Mouse (Mus musculus): ENCODE results near the gene Dnajb3. TPM values are rescaled to one million over a fixed set of nuclear protein-coding genes. Genes with fewer than 3 reads are reported as not detected.

Dnajb3 gene
- polyA plus RNA-seq (2015; fragmentation: Nextera tagmentation; extraction: Ambion mirVana) = 13.2 and 13.5 TPM in 2 replicates

DNA sequence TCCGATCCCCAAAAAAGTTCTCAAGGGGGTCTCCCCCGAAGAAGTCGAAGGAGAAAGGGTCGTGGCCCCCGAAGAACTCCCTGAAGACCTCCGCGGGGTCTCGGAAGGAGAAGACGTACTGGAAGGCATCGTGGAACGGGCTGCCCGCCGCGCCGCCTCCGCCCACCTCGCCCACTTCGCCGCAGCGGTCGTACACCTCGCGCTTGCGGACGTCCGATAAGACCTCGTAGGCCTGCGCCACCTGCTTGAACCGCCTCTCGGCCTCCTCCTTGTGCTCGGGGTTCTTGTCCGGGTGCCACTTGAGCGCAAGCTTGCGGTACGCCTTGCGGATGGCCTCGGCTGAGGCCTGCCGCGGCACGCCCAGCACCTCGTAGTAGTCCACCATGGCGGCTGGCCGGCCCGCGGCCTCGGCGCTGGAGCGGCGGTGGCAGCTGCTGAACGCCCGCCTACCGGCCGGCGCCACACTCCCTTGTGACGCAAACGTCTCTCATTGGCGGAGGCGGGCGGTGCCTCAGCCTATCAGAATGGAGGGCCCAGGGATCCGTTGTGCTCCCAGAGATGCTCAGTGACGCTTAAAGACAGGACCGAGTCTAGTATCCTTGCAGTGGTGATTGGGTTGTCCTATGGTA is at the start of gene Dnajb3:
Gene Dnajb3, minus strand, starts transcription at position 489 of the 629 bp plus-strand sequence.
- Histone ChIP-seq H3K4me2 (peak within 1 kb of the TSS; percentile 89), H3K36me3 (replicated peaks) (no peaks in the 10 kb centered on the region), H3K27ac (peak within 1 kb of the TSS; percentile 58; the same call in 1 of the 2 replicates), H3K9ac (peak within 1 kb of the TSS; percentile 73), H3K4me3 (peak within 1 kb of the TSS; percentile 58), H3K9me3 (no peaks in the 10 kb centered on the region; the same call in 1 of the 2 replicates), H3K4me1 (peaks cover 10% of the 10 kb centered on the region), H3K27me3 (replicated peaks) (no peaks in the 10 kb centered on the region)
- ATAC-seq (replicated peaks) = peak; percentile 100
- 6% methylated on average over 62 of the region's 62 CpGs for WGBS

DNA sequence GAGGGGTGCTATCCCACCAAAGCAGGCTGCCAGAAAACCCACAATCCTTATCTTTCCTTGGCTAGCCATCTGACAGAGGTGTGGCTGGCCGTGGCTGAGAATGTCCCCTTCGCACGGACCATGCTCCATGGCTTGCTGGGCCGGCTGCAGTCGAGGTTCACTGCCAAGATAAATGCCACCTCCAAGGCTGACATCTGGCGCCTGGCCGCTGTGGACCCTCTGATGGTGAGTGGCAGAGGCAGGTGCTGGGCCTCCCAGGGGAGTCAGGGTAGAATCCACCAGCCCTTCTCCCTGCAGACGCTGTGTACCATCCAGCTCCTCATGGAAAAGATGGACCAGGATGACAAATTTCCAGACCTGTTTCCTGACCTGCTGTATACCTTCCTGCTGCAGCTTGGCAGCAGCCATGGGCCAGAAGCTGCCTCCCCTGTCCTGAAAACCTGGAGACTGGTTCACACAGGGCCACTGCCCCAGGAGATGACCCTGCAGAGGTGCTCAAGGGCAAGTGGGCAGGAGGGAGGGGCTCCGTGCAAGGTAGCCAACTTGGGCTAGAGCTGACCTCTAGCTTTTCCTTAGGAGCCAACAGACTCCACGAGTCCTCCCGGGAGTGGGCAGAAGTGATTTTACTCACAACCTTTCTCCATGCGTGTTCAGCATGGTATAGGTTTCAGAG is 49.3 kb upstream of the Dnajb3 start:
- WGBS = 88% methylated on average over 12 of the region's 12 CpGs
- Histone ChIP-seq H3K9ac (no peak overlapping the region), H3K27ac (no peak overlapping the region), H3K27me3 (replicated peaks) (no peaks in the 10 kb centered on the region), H3K36me3 (replicated peaks) (no peaks in the 10 kb centered on the region), H3K4me3 (no peak overlapping the region), H3K4me1 (no peaks in the 10 kb centered on the region), H3K9me3 (peaks cover 37% of the 10 kb centered on the region), H3K4me2 (no peak overlapping the region)
- ATAC-seq (replicated peaks) = no peak

- no peaks in the 10 kb centered on the region for H3K4me1 ChIP-seq
- WGBS = 72% methylated on average over 6 of the region's 6 CpGs
Observed at GRCm38 (mm10) chr1:88253540-88253939, 48.0 kb upstream of the Dnajb3 start.

DNA sequence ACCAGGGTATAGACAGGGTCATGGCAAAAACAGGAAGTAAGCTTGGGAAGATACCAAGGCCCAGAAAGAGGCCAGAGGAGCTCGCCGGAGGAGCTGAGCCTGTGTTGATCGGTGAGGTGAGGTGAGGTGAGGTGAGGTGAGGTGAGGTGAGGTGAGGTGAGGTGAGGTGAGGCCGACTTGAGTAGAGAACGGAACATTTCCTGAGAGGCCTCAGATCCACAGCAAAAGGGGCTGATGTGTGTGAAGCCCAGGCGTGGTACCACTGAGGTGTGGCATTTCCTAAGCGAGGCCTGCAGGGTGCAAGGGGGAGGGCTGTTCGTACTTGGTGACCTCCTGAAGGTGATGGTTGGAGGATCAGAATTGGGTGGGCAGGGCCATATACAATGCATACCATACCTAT is 47.5 kb upstream of the Dnajb3 start:
- Histone ChIP-seq H3K27me3 (replicated peaks) (no peaks in the 10 kb centered on the region), H3K4me2 (no peak overlapping the region), H3K36me3 (replicated peaks) (no peaks in the 10 kb centered on the region), H3K27ac (no peak overlapping the region), H3K4me1 (no peaks in the 10 kb centered on the region), H3K4me3 (no peak overlapping the region), H3K9me3 (peaks cover 52% of the 10 kb centered on the region), H3K9ac (no peak overlapping the region)
- ATAC-seq (replicated peaks) = no peak
- WGBS = 75% methylated on average over 8 of the region's 8 CpGs

More at GRCm38 (mm10) chr1:88253540-88253939, 48.0 kb upstream of the Dnajb3 start:
- Histone ChIP-seq H3K4me3 (no peak overlapping the region), H3K9ac (no peak overlapping the region), H3K27ac (no peak overlapping the region), H3K4me2 (no peak overlapping the region), H3K36me3 (replicated peaks) (no peaks in the 10 kb centered on the region), H3K9me3 (peaks cover 47% of the 10 kb centered on the region), H3K27me3 (replicated peaks) (no peaks in the 10 kb centered on the region)
- ATAC-seq (replicated peaks) = no peak

- no peak overlapping the region for H3K4me2 ChIP-seq
- no peaks in the 10 kb centered on the region for H3K36me3 ChIP-seq (replicated peaks)
- no peak overlapping the region for H3K9ac ChIP-seq
- no peaks in the 10 kb centered on the region for H3K27me3 ChIP-seq (replicated peaks)
- no peaks in the 10 kb centered on the region for H3K4me1 ChIP-seq
- no peak overlapping the region for H3K4me3 ChIP-seq
- no peak for ATAC-seq (replicated peaks)
- 83% methylated on average over 5 of the region's 5 CpGs for WGBS
- no peak overlapping the region for H3K27ac ChIP-seq
- peaks cover 65% of the 10 kb centered on the region for H3K9me3 ChIP-seq
Observed at GRCm38 (mm10) chr1:88250023-88250422, 44.4 kb upstream of the Dnajb3 start.

DNA sequence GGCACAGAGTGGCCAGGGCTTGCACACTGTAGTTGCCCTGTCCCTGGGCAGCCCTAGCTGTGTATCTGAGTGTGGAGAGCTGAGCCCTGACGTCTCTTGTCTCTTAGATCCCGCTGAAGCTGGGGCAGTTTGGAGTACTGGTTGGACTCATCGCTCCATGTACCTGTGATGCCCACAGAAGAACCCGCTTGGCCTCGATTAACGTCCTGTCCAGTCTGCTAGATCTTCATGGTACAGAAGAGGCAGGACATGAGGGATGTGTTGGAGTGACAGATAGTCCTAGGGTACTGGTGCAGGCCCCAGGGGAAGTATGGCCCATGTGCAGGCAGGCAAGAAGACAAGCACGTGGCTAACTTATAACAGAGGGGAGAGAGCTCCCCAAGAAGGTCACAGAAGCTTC is 44.0 kb upstream of the Dnajb3 start:
- Histone ChIP-seq H3K27ac (no peak overlapping the region), H3K4me2 (no peak overlapping the region), H3K9ac (no peak overlapping the region), H3K9me3 (peaks cover 65% of the 10 kb centered on the region), H3K4me3 (no peak overlapping the region), H3K27me3 (replicated peaks) (no peaks in the 10 kb centered on the region), H3K36me3 (replicated peaks) (no peaks in the 10 kb centered on the region), H3K4me1 (no peaks in the 10 kb centered on the region)
- WGBS = 78% methylated on average over 7 of the region's 7 CpGs
- ATAC-seq (replicated peaks) = no peak

GRCm38 (mm10) chr1:88248658-88249057 is 43.1 kb upstream of the Dnajb3 start:
- ATAC-seq (replicated peaks) = no peak
- no peak overlapping the region for H3K4me2 ChIP-seq
- H3K27ac ChIP-seq = no peak overlapping the region
- no peak overlapping the region for H3K4me3 ChIP-seq
- H3K9me3 ChIP-seq = peaks cover 74% of the 10 kb centered on the region
- H3K36me3 ChIP-seq (replicated peaks) = no peaks in the 10 kb centered on the region
- no peaks in the 10 kb centered on the region for H3K4me1 ChIP-seq
- H3K27me3 ChIP-seq (replicated peaks) = no peaks in the 10 kb centered on the region
- 75% methylated on average over 4 of the region's 4 CpGs for WGBS
- no peak overlapping the region for H3K9ac ChIP-seq

- H3K4me3 ChIP-seq = no peak overlapping the region
- no peak overlapping the region for H3K4me2 ChIP-seq
- H3K4me1 ChIP-seq = no peaks in the 10 kb centered on the region
- H3K27me3 ChIP-seq (replicated peaks) = no peaks in the 10 kb centered on the region
- no peak overlapping the region for H3K27ac ChIP-seq
- peaks cover 78% of the 10 kb centered on the region for H3K9me3 ChIP-seq
- WGBS = 54% methylated on average over 2 of the region's 2 CpGs
- H3K9ac ChIP-seq = no peak overlapping the region
- no peak for ATAC-seq (replicated peaks)
- H3K36me3 ChIP-seq (replicated peaks) = no peaks in the 10 kb centered on the region
Observed at GRCm38 (mm10) chr1:88247660-88248059, 42.1 kb upstream of the Dnajb3 start.

GRCm38 (mm10) chr1:88246386-88246785 is 40.8 kb upstream of the Dnajb3 start:
- Histone ChIP-seq H3K36me3 (replicated peaks) (no peaks in the 10 kb centered on the region), H3K9me3 (peaks cover 82% of the 10 kb centered on the region), H3K4me2 (no peak overlapping the region), H3K27me3 (replicated peaks) (no peaks in the 10 kb centered on the region), H3K9ac (no peak overlapping the region), H3K27ac (no peak overlapping the region), H3K4me3 (no peak overlapping the region), H3K4me1 (no peaks in the 10 kb centered on the region)
- ATAC-seq (replicated peaks) = no peak
- WGBS = 47% methylated on average over 6 of the region's 6 CpGs

DNA sequence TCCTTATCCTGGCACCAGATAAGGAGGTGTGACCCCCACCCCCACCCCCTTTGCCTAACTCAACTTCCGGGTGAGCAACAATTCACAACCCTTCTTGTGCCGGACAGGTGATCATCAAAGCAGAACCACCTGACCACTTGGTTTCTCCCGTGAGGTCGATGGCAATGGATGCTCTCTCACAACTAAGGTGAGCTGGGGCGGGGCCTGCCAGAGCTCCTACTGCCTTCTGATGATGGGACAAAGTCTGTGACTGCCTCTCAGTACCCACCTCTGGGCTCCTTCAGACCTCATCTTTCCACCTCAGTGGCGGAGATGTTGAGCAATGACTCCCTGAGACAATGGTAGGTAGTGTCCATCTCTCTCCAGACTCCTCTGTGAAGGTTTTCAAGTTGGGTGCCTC is 40.3 kb upstream of the Dnajb3 start:
- H3K9ac ChIP-seq = no peak overlapping the region
- H3K4me1 ChIP-seq = no peaks in the 10 kb centered on the region
- ATAC-seq (replicated peaks) = no peak
- H3K9me3 ChIP-seq = peaks cover 86% of the 10 kb centered on the region
- WGBS = 78% methylated on average over 6 of the region's 6 CpGs
- no peaks in the 10 kb centered on the region for H3K36me3 ChIP-seq (replicated peaks)
- no peaks in the 10 kb centered on the region for H3K27me3 ChIP-seq (replicated peaks)
- no peak overlapping the region for H3K27ac ChIP-seq
- no peak overlapping the region for H3K4me2 ChIP-seq
- no peak overlapping the region for H3K4me3 ChIP-seq

- no peak overlapping the region for H3K4me3 ChIP-seq
- no peaks in the 10 kb centered on the region for H3K27me3 ChIP-seq (replicated peaks)
- no peak overlapping the region for H3K9ac ChIP-seq
- WGBS = 65% methylated on average over 5 of the region's 5 CpGs
- H3K36me3 ChIP-seq (replicated peaks) = no peaks in the 10 kb centered on the region
- H3K4me1 ChIP-seq = no peaks in the 10 kb centered on the region
- no peak overlapping the region for H3K4me2 ChIP-seq
- H3K9me3 ChIP-seq = peaks cover 89% of the 10 kb centered on the region
- H3K27ac ChIP-seq = no peak overlapping the region
- no peak for ATAC-seq (replicated peaks)
Observed at GRCm38 (mm10) chr1:88243861-88244260, 38.3 kb upstream of the Dnajb3 start.

GRCm38 (mm10) chr1:88240579-88240978 is 35.0 kb upstream of the Dnajb3 start:
- no peak overlapping the region for H3K9ac ChIP-seq

DNA sequence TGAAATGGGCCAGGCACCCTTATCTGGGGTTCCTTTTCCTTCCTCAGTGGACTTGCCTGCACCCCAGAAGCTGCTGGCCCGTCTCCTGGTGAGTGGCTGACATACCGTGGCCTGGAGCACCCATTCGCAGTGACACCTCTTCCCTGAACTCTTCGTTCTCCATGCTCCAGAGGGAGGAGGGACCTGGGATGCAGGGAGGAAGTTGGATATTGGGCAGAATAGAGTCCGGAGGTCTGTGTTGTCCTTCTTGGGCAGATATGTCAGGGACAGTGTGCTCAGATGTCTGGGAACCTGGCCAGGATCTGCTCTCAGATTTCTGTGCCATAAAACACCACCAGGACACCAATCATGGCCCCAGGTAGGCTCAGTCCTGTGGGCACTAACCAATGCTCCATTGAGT is 34.5 kb upstream of the Dnajb3 start:
- Histone ChIP-seq H3K9ac (no peak overlapping the region), H3K4me2 (no peak overlapping the region), H3K27me3 (replicated peaks) (no peaks in the 10 kb centered on the region), H3K9me3 (peaks cover 91% of the 10 kb centered on the region), H3K27ac (no peak overlapping the region), H3K4me3 (no peak overlapping the region), H3K36me3 (replicated peaks) (no peaks in the 10 kb centered on the region), H3K4me1 (no peaks in the 10 kb centered on the region)
- no peak for ATAC-seq (replicated peaks)
- WGBS = 76% methylated on average over 5 of the region's 5 CpGs

More at GRCm38 (mm10) chr1:88240579-88240978, 35.0 kb upstream of the Dnajb3 start:
- Histone ChIP-seq H3K27ac (no peak overlapping the region), H3K4me2 (no peak overlapping the region), H3K4me3 (no peak overlapping the region), H3K36me3 (replicated peaks) (no peaks in the 10 kb centered on the region), H3K9me3 (peaks cover 91% of the 10 kb centered on the region), H3K27me3 (replicated peaks) (no peaks in the 10 kb centered on the region), H3K4me1 (no peaks in the 10 kb centered on the region)
- ATAC-seq (replicated peaks) = peak; percentile 4; the same call in 1 of the 2 replicates
- WGBS = 71% methylated on average over 4 of the region's 4 CpGs
